Mouse (Mus musculus): ENCODE results near the gene Elp4.

DNA sequence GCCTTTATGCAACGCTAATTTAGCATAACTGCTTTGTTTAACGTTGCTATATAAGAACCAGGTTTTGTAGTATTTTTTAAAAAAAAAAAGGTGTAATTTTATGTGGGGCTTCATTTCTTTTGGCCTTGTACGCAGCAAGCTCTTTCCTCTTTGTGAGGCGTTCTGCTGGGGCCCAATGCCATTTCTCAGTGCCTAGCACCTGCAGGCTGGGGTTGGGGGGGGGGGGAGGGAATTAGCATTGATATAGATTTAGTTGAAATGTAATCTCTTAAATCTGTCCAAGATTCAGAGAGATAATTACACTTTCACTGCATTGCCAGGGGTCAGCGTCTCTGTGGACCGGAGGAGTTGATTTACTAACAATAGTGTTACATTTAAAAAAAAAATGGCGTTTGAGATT is 241.8 kb downstream of the Elp4 start:
- no peak for TF ChIP-seq POLR2AphosphoS2 (IDR thresholded peaks at IDR 0.05; ENCODE audit: insufficient read length, low read depth)
- TF ChIP-seq POLR2A (IDR thresholded peaks at IDR 0.05; ENCODE audit: insufficient read length, low read depth), result no peak
- no peak for TF ChIP-seq TCF12 (IDR thresholded peaks at IDR 0.05; ENCODE audit: insufficient read depth, poor library complexity, severe bottlenecking)
- TF ChIP-seq MAX (IDR thresholded peaks at IDR 0.05; ENCODE audit: low read depth), result no peak
- TF ChIP-seq USF1 (IDR thresholded peaks at IDR 0.05; ENCODE audit: low read depth), result no peak
- no peak for TF ChIP-seq CEBPB (IDR thresholded peaks at IDR 0.05; ENCODE audit: insufficient read depth, poor library complexity, severe bottlenecking)
- no peak for TF ChIP-seq MYOG (IDR thresholded peaks at IDR 0.05; ENCODE audit: control insufficient read depth in 1 of 3, insufficient read depth in 1 of 3, insufficient read length in 2 of 3, low read depth in 2 of 3)
- TF ChIP-seq MYOD1 (IDR thresholded peaks at IDR 0.05; ENCODE audit: control insufficient read depth in 1 of 3, insufficient read length in 2 of 3, low read depth in 2 of 3), result no peak
- no peak for TF ChIP-seq E2F4 (IDR thresholded peaks at IDR 0.05; ENCODE audit: insufficient read depth)
- no peak for TF ChIP-seq SRF (IDR thresholded peaks at IDR 0.05; ENCODE audit: control insufficient read depth, insufficient read length, low read depth)
- no peak for TF ChIP-seq REST (IDR thresholded peaks at IDR 0.05; ENCODE audit: insufficient read depth, insufficient read length)
- no peak for TF ChIP-seq TCF3 (IDR thresholded peaks at IDR 0.05; ENCODE audit: insufficient read length, low read depth)

Data from myocyte (in vitro differentiated cells).